Mouse (Mus musculus) MEL (cell line): ENCODE measurements around the gene Zfp697. TPM values are rescaled to one million over a fixed set of nuclear protein-coding genes. Genes with fewer than 3 reads are reported as not detected.

Experiments used
- DNase-seq: peaks from one replicate; pipeline ENCODE4 v3.0.0; 2011; ENCODE audit warnings: low read depth, low spot score
- H3K27ac ChIP-seq: 2 replicates; pipeline ENCODE4 v1.5.1; 2012; ENCODE audit warnings: low read depth, mild to moderate bottlenecking, control low read depth, low read length, moderate library complexity; ENCODE audit not compliant: control insufficient read depth
- H3K27me3 ChIP-seq, 2 experiments: fragments of 150-350 bp in 1 of 2; sonication (generic) in 1 of 2; 2 replicates each; pipeline ENCODE4 v1.6.1; 2012; ENCODE audit warnings: low read length in 2 of 2, mild to moderate bottlenecking in 2 of 2, improper control_type of control experiment in 1 of 2, moderate library complexity in 1 of 2; ENCODE audit not compliant: insufficient read depth in 2 of 2, control insufficient read depth in 1 of 2
- H3K36me3 ChIP-seq, 2 experiments: 2 replicates each; pipeline ENCODE4 v1.6.1; 2012 to 2014; ENCODE audit warnings: low read length in 2 of 2, improper control_type of control experiment in 1 of 2, inconsistent platforms in 1 of 2, mild to moderate bottlenecking in 1 of 2; ENCODE audit not compliant: insufficient read depth in 2 of 2, control insufficient read depth in 1 of 2
- H3K4me1 ChIP-seq, 2 experiments: fragments of 150-350 bp in 1 of 2; sonication (generic) in 1 of 2; 2 replicates each; pipeline ENCODE4 v1.6.1; 2012; ENCODE audit warnings: low read length in 2 of 2, improper control_type of control experiment in 1 of 2, mild to moderate bottlenecking in 1 of 2; ENCODE audit not compliant: insufficient read depth in 2 of 2, control insufficient read depth in 1 of 2
- H3K4me3 ChIP-seq, 2 experiments: fragments of 150-350 bp in 1 of 2; sonication (generic) in 1 of 2; 2 replicates each; pipeline ENCODE4 v1.5.1; 2012; ENCODE audit warnings: low read depth in 2 of 2, low read length in 2 of 2, mild to moderate bottlenecking in 2 of 2, moderate library complexity in 2 of 2, control low read depth in 1 of 2, improper control_type of control experiment in 1 of 2; ENCODE audit not compliant: control insufficient read depth in 1 of 2, insufficient read depth in 1 of 2
- H3K79me2 ChIP-seq: 2 replicates; pipeline ENCODE4 v1.6.1; 2012; ENCODE audit warnings: mild to moderate bottlenecking, low read length, moderate library complexity; ENCODE audit not compliant: control insufficient read depth, poor library complexity, insufficient read depth
- H3K9ac ChIP-seq: 2 replicates; pipeline ENCODE4 v1.6.1; 2012; ENCODE audit warnings: low read depth, mild to moderate bottlenecking, control low read depth, low read length, moderate library complexity; ENCODE audit not compliant: control insufficient read depth, poor library complexity, severe bottlenecking
- H3K9me3 ChIP-seq: fragments of 150-350 bp; sonication (generic); replicated peaks from 2 replicates; pipeline ENCODE4 v1.6.1; 2012; ENCODE audit warnings: mild to moderate bottlenecking, low read length, improper control_type of control experiment, moderate library complexity; ENCODE audit not compliant: insufficient read depth
- CHD2 ChIP-seq: IDR thresholded peaks from 2 replicates; pipeline ENCODE4 v1.6.1; 2011; ENCODE audit warnings: low read length, improper control_type of control experiment
- E2F4 ChIP-seq: IDR thresholded peaks from 2 replicates; pipeline ENCODE4 v1.6.1; 2011; ENCODE audit warnings: low read depth, low read length, improper control_type of control experiment, borderline replicate concordance
- ELF1 ChIP-seq: IDR thresholded peaks from 2 replicates; pipeline ENCODE4 v1.6.1; 2014; ENCODE audit warnings: low read depth, mild to moderate bottlenecking, inconsistent platforms, low read length, improper control_type of control experiment, moderate library complexity
- EP300 ChIP-seq, 2 experiments: IDR thresholded peaks; 2 replicates each; pipeline ENCODE4 v1.6.1; 2011; ENCODE audit warnings: improper control_type of control experiment in 2 of 2, low read length in 2 of 2, low read depth in 1 of 2, mild to moderate bottlenecking in 1 of 2
- GABPA ChIP-seq: IDR thresholded peaks from 2 replicates; pipeline ENCODE4 v1.6.1; 2012; ENCODE audit warnings: low read depth, mild to moderate bottlenecking, inconsistent platforms, low read length, improper control_type of control experiment, moderate library complexity
- HCFC1 ChIP-seq: IDR thresholded peaks from 2 replicates; pipeline ENCODE4 v1.6.1; 2012; ENCODE audit warnings: low read depth, mild to moderate bottlenecking, inconsistent platforms, low read length, improper control_type of control experiment, moderate library complexity
- JUND ChIP-seq: IDR thresholded peaks from 2 replicates; pipeline ENCODE4 v1.6.1; 2011; ENCODE audit warnings: low read depth, mild to moderate bottlenecking, improper control_type of control experiment, low read length
- MAFK ChIP-seq: IDR thresholded peaks from 2 replicates; pipeline ENCODE4 v1.6.1; 2011; ENCODE audit warnings: low read depth, mild to moderate bottlenecking, low read length, improper control_type of control experiment, borderline replicate concordance
- MAX ChIP-seq: IDR thresholded peaks from 2 replicates; pipeline ENCODE4 v1.6.1; 2011; ENCODE audit warnings: low read length, improper control_type of control experiment
- MAZ ChIP-seq: IDR thresholded peaks from 2 replicates; pipeline ENCODE4 v1.6.1; 2012; ENCODE audit warnings: low read depth, mild to moderate bottlenecking, inconsistent platforms, low read length, improper control_type of control experiment
- MXI1 ChIP-seq: IDR thresholded peaks from 2 replicates; pipeline ENCODE4 v1.6.1; 2011; ENCODE audit warnings: mild to moderate bottlenecking, low read depth, low read length, improper control_type of control experiment
- NELFE ChIP-seq: IDR thresholded peaks from 2 replicates; pipeline ENCODE4 v1.6.1; 2011; ENCODE audit warnings: low read depth, low read length, improper control_type of control experiment
- POLR2AphosphoS5 ChIP-seq: IDR thresholded peaks from 2 replicates; pipeline ENCODE4 v1.6.1; 2012; ENCODE audit warnings: low read depth, borderline replicate concordance, mild to moderate bottlenecking, inconsistent platforms, low read length, moderate library complexity, mixed read lengths
- RAD21 ChIP-seq: IDR thresholded peaks from 2 replicates; pipeline ENCODE4 v1.6.1; 2011; ENCODE audit warnings: mild to moderate bottlenecking, low read depth, low read length, improper control_type of control experiment
- RCOR1 ChIP-seq: IDR thresholded peaks from 2 replicates; pipeline ENCODE4 v1.6.1; 2012; ENCODE audit warnings: low read depth, mild to moderate bottlenecking, inconsistent platforms, low read length, improper control_type of control experiment
- SIN3A ChIP-seq: IDR thresholded peaks from 2 replicates; pipeline ENCODE4 v1.6.1; 2012; ENCODE audit warnings: low read length, improper control_type of control experiment, inconsistent platforms
- TBP ChIP-seq: IDR thresholded peaks from 2 replicates; pipeline ENCODE4 v1.8.0; 2011; ENCODE audit warnings: low read depth, low read length, improper control_type of control experiment
- UBTF ChIP-seq: IDR thresholded peaks from 2 replicates; pipeline ENCODE4 v1.6.1; 2012; ENCODE audit warnings: low read depth, mild to moderate bottlenecking, inconsistent platforms, low read length, improper control_type of control experiment, moderate library complexity, borderline replicate concordance; ENCODE audit not compliant: insufficient read depth
- USF1 ChIP-seq: IDR thresholded peaks from 2 replicates; pipeline ENCODE4 v1.6.1; 2014; ENCODE audit warnings: low read depth, mild to moderate bottlenecking, inconsistent platforms, low read length, improper control_type of control experiment, moderate library complexity
- USF2 ChIP-seq, 2 experiments: IDR thresholded peaks; 2 replicates each; pipeline ENCODE4 v1.6.1; 2011 to 2012; ENCODE audit warnings: improper control_type of control experiment in 2 of 2, low read length in 2 of 2, borderline replicate concordance in 1 of 2, inconsistent platforms in 1 of 2, low read depth in 1 of 2, mild to moderate bottlenecking in 1 of 2; ENCODE audit not compliant: insufficient read depth in 1 of 2
- ZC3H11A ChIP-seq: IDR thresholded peaks from 2 replicates; pipeline ENCODE4 v1.6.1; 2012; ENCODE audit warnings: low read depth, mild to moderate bottlenecking, inconsistent platforms, low read length, improper control_type of control experiment
- ZKSCAN1 ChIP-seq: IDR thresholded peaks from 2 replicates; pipeline ENCODE4 v1.6.1; 2012; ENCODE audit warnings: low read depth, mild to moderate bottlenecking, inconsistent platforms, low read length, improper control_type of control experiment, moderate library complexity
- ZMIZ1 ChIP-seq: IDR thresholded peaks from 2 replicates; pipeline ENCODE4 v1.6.1; 2012; ENCODE audit warnings: low read depth, mild to moderate bottlenecking, inconsistent platforms, low read length, improper control_type of control experiment, moderate library complexity
- polyA plus RNA-seq, 2 experiments: library from polyadenylated mRNA; stranded (reverse) in 1 of 2; unstranded in 1 of 2; fragments of >175 nt in 1 of 2; fragments of >200 nt in 1 of 2; gene quantifications; 2 replicates each; pipeline versions ENCODE4 v1.2.1 to v1.2.4; 2012; ENCODE audit warnings: low replicate concordance in 2 of 2, low read depth in 1 of 2; ENCODE audit not compliant: insufficient read length in 2 of 2, insufficient read depth in 1 of 2, missing spikeins in 1 of 2
- total RNA-seq: library from RNA; depleted of rRNA; stranded (reverse); fragments of 300-350 nt; gene quantifications from 2 replicates; pipeline ENCODE4 v1.2.3, GENCODE M21; 2012

The Zfp697 gene
- total and polyA plus RNA-seq, 3 experiments = 0.04 TPM; not detected in 2

GRCm38 (mm10) chr3:98366086-98366485 lies 16.2 kb upstream of the Zfp697 start:
- Histone ChIP-seq H3K9ac (no peak overlapping the region), H3K27ac (no peak overlapping the region), H3K4me1 (no peaks in the 10 kb centered on the region), H3K79me2 (no peaks in the 10 kb centered on the region), H3K36me3 (no peaks in the 10 kb centered on the region), H3K9me3 (no peaks in the 10 kb centered on the region), H3K27me3 (peaks cover 7 to 8% of the 10 kb centered on the region in 2 experiments; a peak in 3 of 4 replicates), H3K4me3 (no peak overlapping the region)
- TF ChIP-seq ZMIZ1 (no peak), ELF1 (no peak), MAZ (no peak), USF1 (no peak), MXI1 (no peak), NELFE (no peak), GABPA (no peak), ZKSCAN1 (no peak), HCFC1 (no peak), MAX (no peak), RCOR1 (no peak)
- no peak for DNase-seq

- Histone ChIP-seq H3K9ac (no peak overlapping the region), H3K27me3 (peaks cover 8 to 9% of the 10 kb centered on the region in 2 experiments; a peak in 3 of 4 replicates), H3K36me3 (no peaks in the 10 kb centered on the region), H3K79me2 (no peaks in the 10 kb centered on the region), H3K9me3 (no peaks in the 10 kb centered on the region), H3K27ac (no peak overlapping the region), H3K4me1 (no peaks in the 10 kb centered on the region), H3K4me3 (no peak overlapping the region)
- DNase-seq = no peak
- TF ChIP-seq ZMIZ1 (no peak), POLR2AphosphoS5 (no peak), ZKSCAN1 (no peak), CHD2 (no peak), MAFK (no peak), UBTF (no peak), JUND (no peak), MAX (no peak), ELF1 (no peak), USF2 (IDR thresholded peaks at IDR 0.05; ENCODE audit: borderline replicate concordance in 1 of 2, insufficient read depth in 1 of 2, low read depth in 1 of 2, low read length in 2 of 2) (no peak), EP300 (IDR thresholded peaks at IDR 0.05; ENCODE audit: low read depth in 1 of 2, low read length in 2 of 2) (no peak), HCFC1 (no peak), NELFE (no peak), ZC3H11A (no peak), TBP (no peak), SIN3A (no peak), E2F4 (no peak), GABPA (no peak), RAD21 (no peak)
Measured at GRCm38 (mm10) chr3:98366823-98367222, 15.4 kb upstream of the Zfp697 start.
